Mouse (Mus musculus) fat pad, adult 2 months (tissue): ENCODE data around the gene Aebp1.
A peak's percentile ranks its signal among the peaks of the same experiment; 100 is the strongest.
"Not testable (repeated sequence)": the region's sequence is repeated elsewhere in the genome, so short reads cannot be mapped to it uniquely, and the experiment has no call there.

Source experiments
- DNase-seq: peaks from one replicate; pipeline ENCODE4 v3.0.0-alpha.2; 2011; ENCODE audit warnings: low read depth, low spot score; ENCODE audit errors: extremely low read depth

The Aebp1 gene

DNA sequence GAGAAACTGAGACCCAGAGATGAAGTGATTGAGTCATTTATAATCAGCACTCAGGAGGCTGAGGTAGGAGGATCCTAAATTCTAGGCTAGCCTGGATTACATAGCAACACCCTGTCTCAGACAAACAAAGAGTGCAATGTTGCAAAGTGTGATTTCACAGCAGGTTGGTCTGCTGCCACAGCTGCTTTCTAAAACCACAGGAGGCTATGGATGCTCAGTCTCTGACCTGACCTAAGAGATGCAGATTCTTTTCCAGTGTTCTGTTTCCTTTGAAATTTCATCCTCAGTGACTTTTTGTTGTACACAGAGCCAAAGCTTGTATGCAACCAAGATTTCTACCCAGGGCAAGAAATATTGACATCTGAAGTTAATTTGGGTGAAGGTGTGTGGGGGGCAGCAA is 6.3 kb upstream of the Aebp1 start:
- no peak for DNase-seq

DNA sequence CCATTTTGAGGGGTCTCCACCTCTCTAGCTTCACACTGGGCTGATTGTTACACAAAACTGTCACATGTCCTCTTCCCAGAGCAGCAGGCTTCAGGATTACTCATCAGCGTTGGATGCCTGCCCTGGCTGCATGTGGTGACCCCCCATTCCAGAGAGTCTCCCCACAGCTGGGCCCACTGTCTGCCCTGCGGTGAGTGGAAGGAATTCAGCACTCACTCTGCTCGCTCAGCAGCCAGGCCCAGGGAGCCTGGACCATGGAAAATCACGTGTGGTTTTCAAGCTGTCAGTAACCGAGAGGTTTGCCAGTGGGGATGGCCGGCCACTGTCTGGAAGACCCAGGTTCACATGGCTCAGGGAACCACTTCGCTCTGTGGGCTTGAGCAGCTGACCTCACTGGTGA is 5.8 kb upstream of the Aebp1 start:
- DNase-seq = no peak

DNA sequence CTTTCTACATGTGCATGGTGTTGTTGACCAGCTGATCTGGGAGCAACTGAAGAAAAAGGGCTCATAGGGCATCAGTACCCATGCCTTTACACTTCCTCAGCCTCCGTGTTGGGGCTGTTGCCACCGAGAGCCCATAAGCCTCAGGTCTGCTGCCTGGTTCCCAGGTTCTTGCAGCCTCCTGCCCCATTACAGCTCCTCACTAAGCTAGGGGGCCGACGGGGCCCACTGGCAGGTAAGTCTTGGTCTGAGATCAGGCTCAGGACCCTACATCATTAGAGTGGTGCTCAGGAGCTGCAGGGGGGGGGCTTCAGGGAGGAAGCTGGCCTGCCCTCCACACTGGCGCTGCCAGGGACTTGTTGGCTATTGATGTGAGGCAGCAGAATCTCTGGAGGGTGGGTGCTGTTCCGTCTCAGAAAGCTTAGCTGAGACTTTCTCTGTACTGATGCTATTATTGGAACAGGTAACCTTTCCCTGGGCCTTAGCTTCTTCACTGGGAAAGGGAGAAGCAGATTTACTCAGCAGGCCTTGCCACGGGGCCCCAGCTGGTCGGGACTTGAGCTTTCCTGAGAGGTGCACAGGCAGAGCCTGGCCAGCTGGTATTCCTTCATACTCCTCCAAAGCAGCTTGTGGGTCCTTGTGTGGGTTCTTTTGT is 5.1 kb upstream of the Aebp1 start:
- no peak for DNase-seq

DNA sequence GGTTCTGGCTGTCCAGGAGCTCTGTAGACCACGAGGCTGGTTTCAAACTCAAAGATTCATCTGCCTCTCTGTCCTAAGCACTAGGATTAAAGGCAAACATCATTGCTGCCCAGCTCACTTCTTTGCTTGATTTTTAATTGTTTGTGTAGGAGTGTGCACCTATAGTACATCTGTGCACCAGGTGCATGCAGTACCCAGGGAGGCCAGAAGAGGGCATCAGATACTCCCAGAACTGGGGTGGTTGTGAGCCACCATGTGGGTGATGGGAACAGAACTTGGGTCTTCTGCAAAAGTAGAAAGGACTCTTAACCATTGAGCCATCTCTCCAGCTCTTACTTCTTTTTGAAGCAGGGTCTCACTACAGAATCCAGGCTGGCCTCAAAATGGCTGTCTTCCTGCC is 3.0 kb upstream of the Aebp1 start:
- DNase-seq = no peak

DNA sequence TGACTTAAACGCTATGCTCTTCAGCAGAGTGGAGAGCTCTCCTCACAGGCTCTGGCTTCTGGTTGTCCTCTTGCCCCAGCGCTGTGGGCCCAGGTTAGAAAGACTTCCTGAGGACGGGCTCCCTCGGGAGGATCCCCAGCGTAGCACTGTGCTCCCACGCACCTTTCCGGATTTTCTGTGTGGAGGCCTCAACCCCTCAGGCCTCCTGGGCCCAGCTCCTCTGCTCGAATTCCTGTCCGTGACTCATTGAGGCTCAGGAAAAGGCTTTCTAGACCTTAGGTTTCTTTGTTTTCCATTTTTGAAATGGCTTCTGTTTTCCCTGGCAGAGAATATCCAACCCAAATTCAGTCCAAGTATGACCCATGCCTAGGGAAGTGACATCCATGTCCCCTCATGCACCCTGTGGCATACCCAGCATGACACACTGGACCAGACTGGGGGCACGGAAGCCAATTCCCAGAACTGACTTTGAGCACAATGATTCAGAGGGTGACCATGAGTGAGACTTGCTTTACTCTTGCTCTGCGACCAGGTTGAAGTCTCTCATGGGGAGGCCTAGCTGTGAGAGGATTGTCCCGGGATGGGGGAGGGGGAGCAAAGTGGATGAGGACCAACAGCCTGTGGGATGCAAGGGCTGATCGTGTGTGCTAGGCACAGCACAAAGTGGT is 1.7 kb upstream of the Aebp1 start:
- no peak for DNase-seq

DNA sequence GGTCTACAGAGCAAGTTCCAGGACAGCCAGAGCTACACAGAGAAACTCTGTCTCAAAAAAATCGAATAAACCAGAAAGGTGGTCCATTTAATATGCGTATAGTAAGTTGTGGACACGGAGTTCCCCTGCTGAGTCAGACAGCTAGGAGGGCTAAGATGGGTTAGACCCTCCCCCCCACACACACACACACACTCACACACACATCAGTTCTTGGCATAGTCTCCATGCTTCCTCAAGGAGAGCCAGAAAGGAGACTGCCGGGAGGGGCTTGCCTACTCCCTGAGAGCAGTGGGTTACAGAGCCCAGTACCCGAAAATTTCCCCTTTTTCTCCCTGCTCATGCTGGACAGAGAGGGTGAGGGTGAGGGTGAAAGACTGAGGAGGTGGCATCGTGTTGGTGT is 1.1 kb upstream of the Aebp1 start:
- no peak for DNase-seq

DNA sequence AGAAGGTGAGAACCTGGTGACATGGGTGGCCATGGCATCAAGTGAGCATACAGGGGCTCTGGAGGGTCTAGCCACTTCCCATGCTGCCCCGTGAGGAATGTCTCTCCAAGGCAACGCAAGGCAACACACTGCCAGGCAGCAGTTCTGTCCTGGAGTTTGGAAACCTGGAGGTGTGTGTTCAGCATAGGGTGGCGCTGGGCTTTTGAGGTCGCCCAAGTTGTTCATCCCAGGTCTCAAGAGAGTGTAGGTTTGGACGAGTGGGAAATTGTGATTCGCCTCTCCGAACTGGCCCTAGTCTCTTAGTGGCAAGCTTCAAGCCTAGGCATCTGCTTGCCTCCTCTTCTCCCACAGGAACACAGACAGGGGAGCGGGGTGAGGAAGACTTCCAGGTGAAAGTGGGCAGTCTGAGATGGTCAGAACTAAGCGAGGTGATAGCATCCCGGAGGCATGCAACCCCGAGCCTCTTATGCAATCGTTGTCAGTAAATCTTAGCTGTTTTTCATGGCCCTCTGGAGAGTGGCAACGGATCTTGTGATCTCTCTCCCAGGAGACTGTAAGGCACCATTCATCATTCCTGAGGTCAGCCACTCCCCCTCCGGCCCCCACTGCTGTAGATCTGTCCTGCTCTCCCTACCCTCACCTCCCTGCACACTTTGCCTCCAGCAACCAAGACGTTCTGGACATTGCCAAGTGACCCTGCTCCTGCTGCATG is 803 bp downstream of the Aebp1 start:
- no peak for DNase-seq

DNA sequence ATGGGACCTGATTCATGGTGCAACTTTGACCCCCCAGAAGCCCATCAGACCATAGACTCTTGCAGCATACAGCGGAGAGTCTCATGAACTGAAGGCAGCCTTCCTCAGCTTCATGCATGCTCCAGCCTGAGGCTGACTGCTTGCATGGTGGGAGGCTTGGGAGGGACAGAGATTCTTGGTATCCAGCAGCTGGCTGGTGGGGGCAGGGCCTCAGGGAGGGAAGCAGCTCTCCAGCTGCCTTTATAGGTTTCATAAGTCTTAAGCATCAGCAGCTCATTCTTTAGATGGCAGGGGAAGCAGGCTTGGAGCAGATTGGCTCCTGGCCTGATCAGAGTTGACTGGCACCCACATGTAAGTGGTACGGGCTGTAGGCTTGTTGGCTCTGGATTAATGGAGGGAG is 5.4 kb downstream of the Aebp1 start:
- DNase-seq = no peak

DNA sequence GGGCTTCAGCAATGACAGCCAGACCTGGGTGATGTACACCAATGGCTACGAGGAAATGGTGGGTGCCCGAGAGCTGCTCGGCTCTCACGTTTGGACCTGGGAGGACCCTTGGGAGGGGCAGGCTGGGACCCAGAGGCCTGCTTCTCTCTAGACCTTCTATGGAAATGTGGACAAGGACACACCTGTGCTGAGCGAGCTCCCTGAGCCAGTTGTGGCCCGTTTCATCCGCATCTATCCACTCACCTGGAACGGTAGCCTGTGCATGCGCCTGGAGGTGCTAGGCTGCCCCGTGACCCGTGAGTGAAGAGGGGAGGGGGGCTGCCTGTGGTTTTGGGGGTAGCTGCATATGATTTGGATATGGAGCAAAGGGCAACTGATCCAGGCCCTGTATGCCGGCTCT is 6.6 kb downstream of the Aebp1 start:
- no peak for DNase-seq

DNA sequence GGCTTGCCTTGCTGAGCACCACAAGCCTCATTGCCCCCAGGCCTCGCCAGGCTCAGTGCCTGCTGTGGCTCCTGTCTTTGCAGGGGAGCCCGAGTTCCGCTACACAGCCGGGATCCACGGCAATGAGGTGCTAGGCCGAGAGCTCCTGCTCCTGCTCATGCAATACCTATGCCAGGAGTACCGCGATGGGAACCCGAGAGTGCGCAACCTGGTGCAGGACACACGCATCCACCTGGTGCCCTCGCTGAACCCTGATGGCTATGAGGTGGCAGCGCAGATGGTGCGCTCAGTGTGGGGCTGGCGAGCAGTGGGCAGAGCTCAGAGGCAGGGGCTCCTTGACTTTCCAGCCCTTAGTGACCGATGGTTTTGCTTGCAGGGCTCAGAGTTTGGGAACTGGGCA is 7.6 kb downstream of the Aebp1 start:
- no peak for DNase-seq

DNA sequence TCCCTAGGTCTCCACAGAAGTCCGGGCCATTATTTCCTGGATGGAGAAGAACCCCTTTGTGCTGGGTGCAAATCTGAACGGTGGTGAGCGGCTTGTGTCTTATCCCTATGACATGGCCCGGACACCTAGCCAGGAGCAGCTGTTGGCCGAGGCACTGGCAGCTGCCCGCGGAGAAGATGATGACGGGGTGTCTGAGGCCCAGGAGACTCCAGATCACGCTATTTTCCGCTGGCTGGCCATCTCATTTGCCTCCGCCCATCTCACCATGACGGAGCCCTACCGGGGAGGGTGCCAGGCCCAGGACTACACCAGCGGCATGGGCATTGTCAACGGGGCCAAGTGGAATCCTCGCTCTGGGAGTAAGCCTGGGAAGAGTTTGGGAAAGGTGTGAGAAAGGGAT is 8.3 kb downstream of the Aebp1 start:
- DNase-seq = no peak

DNA sequence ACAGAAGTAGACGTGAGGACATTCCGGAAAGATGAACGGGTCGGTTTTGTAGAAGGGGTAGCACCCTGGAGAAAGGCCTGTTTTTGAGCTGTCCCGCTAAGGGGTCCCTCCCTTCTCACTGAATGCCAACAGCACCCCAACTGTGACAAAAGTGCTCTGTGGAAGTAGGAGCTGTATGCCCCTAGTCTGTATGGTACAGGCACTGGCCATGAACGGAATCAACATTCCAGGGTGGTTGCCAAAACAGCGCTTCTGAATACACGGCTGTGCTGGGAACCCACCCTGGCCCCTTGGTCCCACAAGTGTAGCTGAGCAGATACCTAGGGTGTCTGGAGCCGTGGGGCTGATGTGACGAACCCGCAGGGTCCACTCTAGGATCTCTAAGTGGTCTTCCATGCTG is 11.0 kb downstream of the Aebp1 start:
- no peak for DNase-seq

DNA sequence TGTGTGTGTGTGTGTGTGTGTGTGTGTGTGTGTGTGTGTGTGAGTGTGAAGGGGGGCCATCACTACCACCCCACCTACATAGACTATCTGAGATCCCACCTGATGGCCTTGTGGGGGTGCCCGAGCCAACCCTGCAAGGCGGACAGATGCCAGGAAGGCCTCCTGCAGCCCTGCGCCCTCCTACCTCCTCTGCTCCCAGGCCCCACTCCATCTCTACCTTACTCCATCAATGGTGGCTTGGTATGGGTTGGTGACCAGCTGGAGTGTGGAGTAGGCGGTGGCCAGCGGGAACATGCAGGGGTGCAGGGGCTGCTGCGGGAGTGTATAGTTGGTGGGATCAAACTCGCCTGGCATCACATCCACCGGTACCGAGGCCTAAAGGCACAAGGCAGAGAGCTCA is 11.4 kb downstream of the Aebp1 start:
- no peak for DNase-seq

DNA sequence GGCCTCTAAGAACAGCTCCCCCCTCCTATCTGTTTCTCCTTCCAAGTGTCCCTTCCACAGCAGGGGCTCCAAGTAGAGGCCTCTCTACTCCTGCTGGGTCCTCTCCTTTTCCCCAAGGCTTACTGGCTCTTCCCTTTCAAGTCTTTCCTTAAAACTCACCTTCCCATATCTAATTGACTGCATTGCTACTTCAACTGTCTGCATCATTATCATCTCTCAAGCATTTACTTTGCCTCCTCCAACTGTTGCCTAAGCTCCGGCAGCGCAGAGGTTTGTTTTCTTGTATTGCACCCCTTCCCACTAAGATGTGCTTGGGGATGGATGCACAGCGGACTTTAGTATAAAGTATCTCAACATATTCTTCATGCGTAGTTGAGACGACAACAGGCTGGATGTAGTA is 15.7 kb downstream of the Aebp1 start:
- DNase-seq = no peak

DNA sequence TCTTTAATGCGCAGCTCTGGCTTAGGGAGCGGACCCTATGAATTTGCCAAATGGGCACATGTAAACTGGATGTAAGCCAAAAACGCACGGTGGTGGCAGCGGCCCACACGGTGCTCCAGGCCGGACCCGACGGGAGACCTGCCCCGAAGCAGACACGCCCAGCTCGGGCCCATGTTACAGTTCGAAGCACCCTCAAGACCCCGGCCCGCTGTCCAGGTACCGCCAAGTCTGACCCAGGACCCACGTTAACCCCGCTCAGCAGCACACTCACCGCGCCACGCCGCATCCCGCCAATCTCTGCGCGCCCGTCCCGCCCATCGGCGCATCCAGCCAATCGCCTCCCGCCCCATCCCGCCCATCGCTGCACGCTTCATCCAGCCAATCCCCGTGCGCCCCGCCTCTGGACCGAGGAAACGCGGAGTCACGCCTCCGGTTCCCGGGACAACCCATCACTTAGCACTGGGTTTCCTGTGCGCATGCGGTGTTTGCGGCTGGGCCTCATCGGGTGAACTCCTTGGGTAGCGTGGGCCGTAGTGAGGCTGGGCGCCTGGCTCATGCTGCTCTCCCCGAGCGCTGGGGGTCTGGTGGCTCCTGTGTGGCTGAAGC is 16.3 kb downstream of the Aebp1 start, which contains the start of gene Pold2:
Pold2 (minus strand) TSS at position 372 of the 606 bp plus-strand sequence.
- DNase-seq = peak; percentile 68

DNA sequence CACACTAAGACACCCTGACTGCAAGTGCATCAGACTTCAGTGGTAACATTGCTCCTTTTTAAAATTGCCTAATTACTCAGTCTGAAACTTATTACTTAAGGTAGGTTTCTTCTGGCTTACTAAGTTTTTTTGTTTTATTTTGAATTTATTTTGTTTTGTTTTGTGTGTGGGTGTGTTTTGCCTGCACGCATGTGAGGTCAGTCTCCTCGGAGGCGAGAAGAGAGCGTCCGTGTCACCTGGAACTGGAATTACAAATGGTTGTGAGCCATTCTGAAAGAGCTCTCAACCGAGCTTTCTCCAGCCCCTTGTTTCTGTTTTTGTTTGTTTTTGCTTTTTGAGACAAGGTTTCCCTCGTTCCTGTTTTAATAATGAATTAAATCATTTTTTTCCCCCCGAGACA is 16.9 kb downstream of the Aebp1 start:
- DNase-seq = no peak

DNA sequence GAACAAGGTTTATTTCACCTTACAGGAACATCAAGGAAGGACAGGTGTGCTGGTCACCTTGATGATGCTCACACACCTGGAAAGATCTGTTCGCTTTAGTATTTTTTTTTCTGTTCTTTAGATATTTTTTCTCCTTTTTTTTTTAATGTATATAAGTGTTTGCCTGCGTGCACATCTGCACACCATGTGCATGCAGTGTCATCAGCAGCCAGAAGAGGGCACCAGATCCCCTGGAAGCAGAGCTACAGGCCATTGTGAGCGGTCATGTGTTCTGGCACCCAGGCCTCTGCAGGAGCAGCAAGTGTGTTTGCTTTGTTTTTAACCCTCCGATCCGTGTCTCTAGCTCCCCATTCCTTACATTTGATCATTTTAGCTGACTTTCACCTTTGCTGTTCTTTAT is 18.2 kb downstream of the Aebp1 start:
- no peak for DNase-seq

DNA sequence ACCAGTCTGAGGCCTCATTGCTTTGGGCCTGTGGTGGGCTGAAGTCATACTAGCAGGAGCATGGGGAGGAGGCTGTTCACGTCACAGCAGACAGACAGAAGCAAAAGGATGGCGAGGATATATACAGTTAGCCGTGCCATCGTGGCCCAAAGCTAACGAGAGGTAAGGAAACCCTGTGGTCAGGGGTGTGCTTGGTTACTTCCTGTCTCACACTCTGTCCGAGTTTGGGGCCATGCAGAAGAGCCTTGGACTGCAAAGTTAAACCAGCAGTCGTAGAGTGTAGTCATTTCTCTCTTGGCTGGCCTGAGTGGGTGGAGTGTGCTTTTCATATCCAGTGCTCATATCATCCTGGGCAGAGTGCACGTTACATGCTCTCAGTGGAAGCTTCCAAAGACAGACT is 20.8 kb downstream of the Aebp1 start:
- no peak for DNase-seq

DNA sequence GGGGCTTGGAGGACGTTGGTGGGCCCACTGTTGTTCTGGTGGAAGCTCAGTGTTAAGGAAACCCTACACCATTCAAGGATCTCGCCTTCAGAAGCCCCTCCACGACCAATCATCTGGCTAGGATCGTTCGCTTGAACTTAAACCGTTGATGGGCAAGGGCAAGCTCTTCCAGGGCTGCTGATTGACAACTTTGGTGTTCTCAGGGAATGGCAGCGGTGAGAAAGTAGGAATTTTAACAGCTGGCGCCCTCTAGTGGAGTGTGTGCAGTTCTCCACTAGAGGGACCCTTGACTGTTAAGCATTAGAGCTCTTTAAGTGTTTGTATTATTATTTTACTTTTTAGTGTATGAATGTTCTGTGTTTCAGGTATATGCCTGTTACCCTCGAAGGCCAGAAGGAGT is 24.4 kb downstream of the Aebp1 start:
- DNase-seq = no peak

DNA sequence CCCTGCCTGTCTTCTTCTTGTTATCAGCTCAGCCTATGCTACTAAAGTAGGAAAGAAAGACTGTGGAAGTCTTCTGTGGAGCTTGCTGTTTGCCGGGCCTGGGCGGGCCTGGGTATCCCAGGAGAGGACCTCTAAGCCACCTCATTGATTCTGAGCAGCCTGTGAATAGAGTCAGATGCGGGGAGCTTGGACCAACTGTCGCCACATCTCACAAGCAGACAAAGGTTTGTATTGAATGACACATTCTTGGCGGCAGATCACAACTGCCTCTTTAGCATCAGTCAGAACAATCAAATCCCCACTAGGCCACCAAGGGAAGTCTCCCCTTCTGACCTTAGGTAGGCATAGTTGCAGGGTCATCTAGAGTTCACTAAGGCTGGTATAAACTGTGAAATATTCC is 25.5 kb downstream of the Aebp1 start:
- no peak for DNase-seq

DNA sequence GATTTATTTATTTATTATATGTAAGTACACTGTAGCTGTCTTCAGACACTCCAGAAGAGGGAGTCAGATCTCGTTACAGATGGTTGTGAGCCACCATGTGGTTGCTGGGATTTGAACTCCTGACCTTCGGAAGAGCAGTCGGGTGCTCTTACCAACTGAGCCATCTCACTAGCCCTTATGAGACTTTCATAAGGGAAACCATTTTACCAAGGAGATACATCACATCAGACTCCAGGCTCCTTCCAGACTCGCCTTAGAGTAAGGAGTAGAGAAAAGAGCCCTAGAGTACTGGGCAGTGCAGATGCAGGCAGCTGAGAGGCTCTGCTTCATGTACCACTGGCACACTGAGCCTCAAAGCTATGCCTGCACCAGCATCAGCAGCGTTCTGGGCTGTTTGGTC is 26.8 kb downstream of the Aebp1 start:
- DNase-seq = not testable (repeated sequence)

DNA sequence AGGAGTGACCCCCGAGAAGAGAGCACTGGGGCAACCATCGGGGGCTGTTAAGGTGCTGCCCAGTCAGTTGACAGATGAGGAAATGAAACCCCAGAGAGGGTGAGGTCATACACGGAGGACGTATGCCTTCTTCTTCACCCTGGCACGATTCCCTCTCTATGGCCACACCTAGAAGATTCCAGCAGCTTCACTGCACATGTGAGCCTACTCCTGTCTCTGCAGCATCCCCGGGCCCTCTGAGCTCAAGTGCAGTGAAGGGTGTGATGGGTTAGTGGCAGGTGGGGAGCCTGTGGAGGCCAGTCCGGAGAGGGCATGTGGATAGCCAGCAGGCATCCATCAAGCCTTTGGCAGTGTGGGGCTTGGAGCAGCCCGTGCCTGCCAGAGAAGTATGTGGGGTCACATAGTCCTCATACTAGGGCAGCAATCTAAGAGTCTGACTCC is 30.4 kb downstream of the Aebp1 start:
- no peak for DNase-seq
